Mouse (Mus musculus) neural tube, embryonic 11.5 days (tissue): ENCODE measurements at regions not wholly inside any gene's neighbourhood (a gene's known extent, or its start where the extent isn't known, plus 50 kb on each side); places are given as distances from the start of the nearest gene placed in this dataset.
A peak's percentile ranks its signal among the peaks of the same experiment; 100 is the strongest.

Experiments
- ATAC-seq: fragments of 200-750 bp; cut with Nextera tagmentation; 2 replicates; pipeline ENCODE4 v1.8.0; 2017; ENCODE audit warnings: moderate number of reproducible peaks, mild to moderate bottlenecking, moderate TSS enrichment, moderate library complexity; ENCODE audit not compliant: insufficient read depth, low FRiP score, low TSS enrichment
- DNase-seq: peaks from one replicate; pipeline ENCODE4 v3.0.0-alpha.2; 2015; ENCODE audit warnings: low spot score
- H3K27ac ChIP-seq: fragments of 300-500 bp; sonication (generic); 2 replicates; pipeline ENCODE4 v1.5.1; 2014; ENCODE audit warnings: low read depth, mild to moderate bottlenecking, low read length
- H3K27me3 ChIP-seq: fragments of 300-500 bp; sonication (generic); 2 replicates; pipeline ENCODE4 v1.6.1; 2014; ENCODE audit warnings: mild to moderate bottlenecking, low read length, mixed read lengths; ENCODE audit not compliant: control insufficient read depth, insufficient read depth
- H3K36me3 ChIP-seq: fragments of 300-500 bp; sonication (generic); 2 replicates; pipeline ENCODE4 v1.6.1; 2014; ENCODE audit warnings: mild to moderate bottlenecking, low read length, moderate library complexity, mixed read lengths; ENCODE audit not compliant: control insufficient read depth, insufficient read depth
- H3K4me1 ChIP-seq: fragments of 300-500 bp; sonication (generic); 2 replicates; pipeline ENCODE4 v1.6.1; 2014; ENCODE audit warnings: low read length, mixed read lengths; ENCODE audit not compliant: control insufficient read depth, insufficient read depth
- H3K4me2 ChIP-seq: fragments of 300-500 bp; sonication (generic); 2 replicates; pipeline ENCODE4 v1.6.1; 2014; ENCODE audit warnings: low read depth, mild to moderate bottlenecking, moderate library complexity
- H3K4me3 ChIP-seq: fragments of 300-500 bp; sonication (generic); 2 replicates; pipeline ENCODE4 v1.5.1; 2014; ENCODE audit warnings: low read depth, low read length
- H3K9ac ChIP-seq: fragments of 300-500 bp; sonication (generic); 2 replicates; pipeline ENCODE4 v1.6.1; 2014; ENCODE audit warnings: mild to moderate bottlenecking, low read length
- H3K9me3 ChIP-seq: fragments of 300-500 bp; sonication (generic); 2 replicates; pipeline ENCODE4 v1.6.1; 2016; ENCODE audit warnings: low read length; ENCODE audit not compliant: control insufficient read depth
- WGBS: fragments of 180-500 bp; shearing (Covaris S2); extraction: QIAGEN DNeasy Blood & Tissue Kit; methylation state at CpG from one replicate; pipeline ENCODE4 v1.1.7; 2014; 5-methylcytosine and 5-hydroxymethylcytosine counted together

DNA sequence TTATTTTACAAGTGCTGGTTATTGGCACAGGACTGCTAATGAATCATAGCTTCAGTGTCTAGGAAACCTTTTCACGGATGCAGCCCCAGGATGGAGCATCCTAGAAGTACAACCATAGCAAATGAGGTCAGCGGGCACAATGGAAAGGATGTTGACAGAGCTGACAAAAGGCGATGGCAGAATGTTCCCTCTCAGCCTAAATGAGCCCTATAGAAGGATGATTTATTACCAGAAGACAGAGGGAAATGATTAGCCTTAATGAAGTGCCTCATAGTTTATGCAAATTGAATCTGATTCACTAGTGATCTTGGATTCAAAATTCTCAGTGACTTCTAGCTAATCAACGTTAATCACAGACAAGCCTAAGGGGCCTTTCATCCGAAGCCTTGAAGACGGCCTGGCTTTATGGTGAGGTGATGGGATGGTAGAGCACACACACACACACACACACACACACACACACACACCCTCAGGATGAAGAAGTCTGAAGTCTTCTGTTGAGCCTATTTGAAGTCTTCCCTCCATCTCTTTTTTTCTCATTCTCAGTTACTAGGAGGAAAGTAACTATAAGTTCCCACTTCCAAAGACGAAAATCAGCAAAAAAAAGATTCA lies 267.4 kb upstream of the Clec14a start:
- Histone ChIP-seq H3K9ac (no peak overlapping the region), H3K27me3 (no peaks in the 10 kb centered on the region), H3K36me3 (no peaks in the 10 kb centered on the region), H3K27ac (no peak overlapping the region), H3K4me2 (no peak overlapping the region), H3K9me3 (no peaks in the 10 kb centered on the region), H3K4me3 (no peak overlapping the region), H3K4me1 (0 out of 2 replicates have a peak, but pooled peaks cover 2% of the 10 kb centered on the region)
- DNase-seq (no peak), ATAC-seq (peak; percentile 68)
- 54% methylated on average over 7 of the region's 7 CpGs for WGBS

- Histone ChIP-seq H3K27me3 (no peaks in the 10 kb centered on the region), H3K27ac (no peak overlapping the region), H3K36me3 (no peaks in the 10 kb centered on the region), H3K4me2 (no peak overlapping the region), H3K9me3 (no peaks in the 10 kb centered on the region), H3K4me3 (no peak overlapping the region), H3K4me1 (no peaks in the 10 kb centered on the region), H3K9ac (no peak overlapping the region)
- WGBS = 40% methylated on average over 3 of the region's 3 CpGs
- no peak for DNase-seq
- no peak for ATAC-seq
These were observed 261.2 kb upstream of the Clec14a start for GRCm38 (mm10) chr12:58530306-58530705.

DNA sequence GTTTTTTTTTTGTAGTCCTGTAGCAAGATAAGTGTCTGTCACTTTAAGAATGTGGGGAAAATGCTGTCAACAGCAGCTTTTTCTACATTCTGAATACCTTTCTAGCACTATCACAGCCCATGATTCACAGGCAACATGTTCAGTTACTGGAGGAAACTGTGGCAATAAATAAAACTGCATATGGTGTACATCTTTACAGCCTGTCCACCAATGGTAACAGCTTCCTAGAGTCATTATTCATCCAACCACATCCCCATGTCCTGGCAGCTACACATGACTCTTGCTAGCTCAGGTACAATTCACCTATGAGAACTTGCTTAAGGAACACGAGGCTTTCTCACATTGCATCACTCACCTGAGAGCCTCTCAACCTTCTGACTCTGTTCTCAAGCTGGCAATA lies 247.7 kb upstream of the Clec14a start:
- Histone ChIP-seq H3K27me3 (no peaks in the 10 kb centered on the region), H3K4me1 (no peaks in the 10 kb centered on the region), H3K4me3 (no peak overlapping the region), H3K9ac (no peak overlapping the region), H3K27ac (no peak overlapping the region), H3K4me2 (no peak overlapping the region), H3K9me3 (no peaks in the 10 kb centered on the region), H3K36me3 (no peaks in the 10 kb centered on the region)
- WGBS = 71% methylated on average over 1 of the region's 1 CpGs
- no peak for ATAC-seq
- DNase-seq = no peak

- no peaks in the 10 kb centered on the region for H3K36me3 ChIP-seq
- no peak overlapping the region for H3K9ac ChIP-seq
- H3K27ac ChIP-seq = no peak overlapping the region
- H3K4me2 ChIP-seq = no peak overlapping the region
- no peaks in the 10 kb centered on the region for H3K9me3 ChIP-seq
- H3K27me3 ChIP-seq = no peaks in the 10 kb centered on the region
- WGBS = 92% methylated on average over 1 of the region's 1 CpGs
- no peak overlapping the region for H3K4me3 ChIP-seq
- DNase-seq (no peak), ATAC-seq (no peak)
- H3K4me1 ChIP-seq = no peaks in the 10 kb centered on the region
These were observed 244.9 kb upstream of the Clec14a start for GRCm38 (mm10) chr12:58513951-58514350.

DNA sequence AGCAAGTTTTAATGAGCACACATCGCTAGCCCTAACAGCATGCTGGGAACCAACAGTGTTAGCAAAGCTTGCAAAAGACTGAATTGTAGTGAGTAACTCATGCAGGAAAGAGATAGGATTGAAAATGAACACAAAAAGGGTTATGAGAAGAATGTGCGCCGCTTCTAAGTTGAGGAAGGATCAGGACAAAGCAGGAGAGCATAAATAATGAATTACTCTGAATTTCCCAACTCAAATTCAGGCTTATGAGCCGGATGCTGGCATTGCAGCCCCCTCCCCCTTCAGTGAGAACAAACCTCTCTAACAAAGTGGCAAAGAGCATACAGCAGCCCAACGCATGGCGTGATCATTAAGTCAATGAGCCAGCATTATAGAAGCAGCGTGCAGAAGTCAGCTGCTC lies 243.6 kb upstream of the Clec14a start:
- ATAC-seq = peak; percentile 71
- no peaks in the 10 kb centered on the region for H3K36me3 ChIP-seq
- H3K4me1 ChIP-seq = no peaks in the 10 kb centered on the region
- DNase-seq = peak; percentile 34
- no peak overlapping the region for H3K4me2 ChIP-seq
- H3K9me3 ChIP-seq = no peaks in the 10 kb centered on the region
- H3K9ac ChIP-seq = no peak overlapping the region
- no peaks in the 10 kb centered on the region for H3K27me3 ChIP-seq
- H3K27ac ChIP-seq = no peak overlapping the region
- H3K4me3 ChIP-seq = no peak overlapping the region
- WGBS = 53% methylated on average over 7 of the region's 7 CpGs

DNA sequence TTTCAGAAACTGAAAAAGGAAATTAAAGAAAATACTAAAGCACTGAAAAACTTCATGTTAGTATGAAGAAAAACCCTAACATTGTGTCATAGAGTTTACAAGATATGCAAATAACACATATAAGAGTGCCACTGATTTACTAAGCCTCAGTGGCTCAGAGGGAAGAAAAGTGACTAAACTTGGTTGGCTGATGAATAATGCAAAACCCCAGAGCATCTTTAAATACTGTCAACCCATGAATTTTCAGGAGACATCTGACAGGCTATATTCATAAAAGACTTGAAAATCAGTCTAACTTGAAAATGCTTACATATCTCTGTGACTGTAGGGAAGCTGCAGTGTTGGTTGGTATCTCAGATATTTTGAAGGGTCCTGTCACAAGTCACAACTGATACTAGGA lies 235.2 kb upstream of the Clec14a start:
- Histone ChIP-seq H3K4me2 (no peak overlapping the region), H3K36me3 (no peaks in the 10 kb centered on the region), H3K4me3 (no peak overlapping the region), H3K9me3 (no peaks in the 10 kb centered on the region), H3K27me3 (no peaks in the 10 kb centered on the region), H3K4me1 (no peaks in the 10 kb centered on the region), H3K27ac (no peak overlapping the region), H3K9ac (no peak overlapping the region)
- no peak for ATAC-seq
- no peak for DNase-seq

DNA sequence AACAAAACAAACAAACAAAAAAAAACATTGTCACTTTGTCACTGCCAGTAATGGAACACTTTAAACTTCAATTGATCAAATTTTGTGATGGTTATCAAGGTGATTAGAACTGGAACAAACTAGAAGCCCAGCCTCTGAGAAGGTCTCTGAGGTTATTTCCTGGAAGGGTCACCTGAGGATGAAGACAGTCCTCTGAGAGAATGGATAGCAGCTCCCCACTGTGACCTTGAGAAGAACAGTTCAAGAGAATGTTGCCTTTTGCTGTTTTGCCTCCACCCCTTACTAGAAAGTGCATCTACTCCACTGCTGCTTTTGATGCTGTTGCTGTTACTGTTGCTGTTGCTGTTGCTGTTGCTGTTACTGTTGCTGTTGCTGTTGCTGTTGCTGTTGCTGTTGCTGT lies 205.1 kb upstream of the Clec14a start:
- Histone ChIP-seq H3K36me3 (no peaks in the 10 kb centered on the region), H3K4me3 (no peak overlapping the region), H3K9me3 (no peaks in the 10 kb centered on the region), H3K4me1 (no peaks in the 10 kb centered on the region), H3K9ac (no peak overlapping the region), H3K27ac (no peak overlapping the region), H3K4me2 (no peak overlapping the region), H3K27me3 (no peaks in the 10 kb centered on the region)
- no peak for DNase-seq
- ATAC-seq = no peak

- H3K4me3 ChIP-seq = no peak overlapping the region
- H3K9me3 ChIP-seq = no peaks in the 10 kb centered on the region
- no peak overlapping the region for H3K27ac ChIP-seq
- 83% methylated on average over 1 of the region's 1 CpGs for whole genome bisulfite sequencing
- no peaks in the 10 kb centered on the region for H3K4me1 ChIP-seq
- H3K36me3 ChIP-seq = no peaks in the 10 kb centered on the region
- no peak overlapping the region for H3K4me2 ChIP-seq
- no peaks in the 10 kb centered on the region for H3K27me3 ChIP-seq
- ATAC-seq (no peak), DNase-seq (no peak)
- H3K9ac ChIP-seq = no peak overlapping the region
These were observed 204.4 kb upstream of the Clec14a start for GRCm38 (mm10) chr12:58473511-58473910.

- ATAC-seq = no peak
- Histone ChIP-seq H3K4me2 (no peak overlapping the region), H3K9me3 (no peaks in the 10 kb centered on the region), H3K4me1 (no peaks in the 10 kb centered on the region), H3K27me3 (no peaks in the 10 kb centered on the region), H3K36me3 (no peaks in the 10 kb centered on the region), H3K27ac (no peak overlapping the region), H3K9ac (no peak overlapping the region), H3K4me3 (no peak overlapping the region)
- no peak for DNase-seq
- WGBS = 90% methylated on average over 3 of the region's 3 CpGs
These were observed 191.4 kb upstream of the Clec14a start for GRCm38 (mm10) chr12:58460465-58460864.
